Mouse (Mus musculus) embryo, embryonic 11 days (tissue): ENCODE data around the gene Gm525.
"Not testable (repeated sequence)": the region's sequence is repeated elsewhere in the genome, so short reads cannot be mapped to it uniquely, and the experiment has no call there.

Experiments
- DNase-seq: peaks from one replicate; pipeline ENCODE4 v3.0.0-alpha.2; 2015

The Gm525 gene

GRCm38 (mm10) chr11:89064312-89064711 is 9.3 kb upstream of the Gm525 start:
- DNase-seq = no peak

- DNase-seq = no peak
Observed at GRCm38 (mm10) chr11:89065297-89065696, 8.3 kb upstream of the Gm525 start.

DNA sequence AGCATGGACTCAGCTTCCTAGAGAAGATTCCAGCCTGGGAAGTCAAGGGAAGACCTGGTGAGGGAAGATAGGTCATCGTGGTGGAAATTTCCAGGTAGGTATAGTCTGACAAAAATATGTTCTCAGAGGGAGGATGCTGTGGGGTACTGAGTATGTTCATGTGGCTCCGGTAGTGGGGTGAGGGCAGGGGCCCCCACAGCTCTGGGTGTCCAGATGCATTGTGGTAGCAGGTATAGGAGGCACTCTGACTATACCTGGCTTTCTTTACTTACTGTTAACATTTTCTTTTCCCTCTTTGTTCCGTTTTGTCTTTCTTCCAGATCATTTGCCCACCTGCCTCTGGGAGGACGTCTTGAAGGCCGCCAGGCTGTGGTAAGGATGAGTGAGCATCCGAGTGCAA is 7.5 kb upstream of the Gm525 start:
- DNase-seq = no peak

DNA sequence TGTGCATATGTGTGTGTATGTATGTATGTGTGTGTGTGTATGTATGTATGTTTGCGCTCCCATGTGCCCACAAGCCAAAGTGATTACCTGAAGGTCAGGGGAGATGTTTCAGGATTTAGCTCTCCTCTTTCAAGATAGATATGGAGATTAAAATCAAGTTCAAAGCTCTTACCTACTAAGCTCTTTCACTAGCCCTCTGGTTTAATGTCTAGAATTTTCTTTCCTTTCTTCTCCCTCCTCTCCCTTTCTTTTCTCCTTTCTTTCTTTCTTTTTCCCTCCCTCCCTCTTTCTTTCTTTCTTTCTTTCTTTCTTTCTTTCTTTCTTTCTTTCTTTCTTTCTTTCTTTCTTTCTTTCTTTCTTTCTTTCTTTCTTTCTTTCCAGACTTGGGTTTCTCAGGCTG is 6.9 kb upstream of the Gm525 start, which contains the start of gene Dgke:
Gene Dgke (minus strand): TSS at position 101 of the 400 bp plus-strand sequence.
- no peak for DNase-seq

GRCm38 (mm10) chr11:89067301-89067822 is 6.3 kb upstream of the Gm525 start:
- no peak for DNase-seq

DNA sequence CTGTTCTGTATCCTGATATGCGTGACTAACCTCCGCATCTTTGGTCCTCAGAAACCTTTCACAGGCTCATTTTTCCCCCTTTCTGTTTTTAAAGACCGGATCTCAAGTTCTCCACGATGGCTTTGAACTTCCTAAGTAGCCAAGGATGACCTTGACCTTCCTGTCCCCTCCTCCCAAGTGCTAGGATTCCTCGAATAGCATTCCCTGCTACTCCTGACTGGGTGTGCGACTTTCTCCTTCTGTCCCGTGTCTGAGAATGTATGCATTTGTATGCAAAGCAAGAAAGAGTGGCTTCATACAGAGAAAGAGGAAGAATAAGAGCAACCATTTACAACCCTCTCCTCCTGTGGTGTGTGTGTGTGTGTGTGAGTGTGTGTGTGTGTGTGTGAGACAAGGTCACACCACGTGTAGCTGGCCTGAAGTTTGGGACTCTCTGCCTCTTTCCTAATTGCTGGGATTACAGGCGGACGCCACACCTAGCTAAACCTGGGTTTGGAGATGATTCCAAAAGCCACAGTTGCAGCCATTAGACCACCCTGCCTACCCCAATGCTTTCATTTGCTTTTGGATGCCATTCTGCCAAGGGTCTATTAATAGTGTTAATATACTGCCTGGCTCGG is 5.7 kb upstream of the Gm525 start:
- peak; percentile 19 for DNase-seq

DNA sequence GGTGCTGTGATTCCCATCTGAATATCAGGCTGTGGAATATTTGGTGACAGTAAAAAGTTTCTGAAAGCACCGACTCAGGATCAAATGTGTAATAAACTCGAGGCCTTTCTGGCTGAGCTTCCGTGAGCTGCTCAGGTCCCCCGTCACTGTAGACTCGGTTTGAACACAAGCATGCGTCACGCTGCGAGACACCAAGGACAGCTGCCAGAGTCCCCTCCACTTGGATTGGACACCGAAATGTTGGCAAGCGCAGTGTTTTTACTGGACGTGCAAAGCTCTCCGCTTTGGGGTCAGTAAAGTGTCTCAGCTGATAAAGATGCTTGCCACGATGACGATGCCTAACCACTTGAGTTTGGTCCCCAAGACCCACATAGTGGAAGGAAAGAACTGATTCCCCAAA is 5.0 kb upstream of the Gm525 start:
- no peak for DNase-seq

DNA sequence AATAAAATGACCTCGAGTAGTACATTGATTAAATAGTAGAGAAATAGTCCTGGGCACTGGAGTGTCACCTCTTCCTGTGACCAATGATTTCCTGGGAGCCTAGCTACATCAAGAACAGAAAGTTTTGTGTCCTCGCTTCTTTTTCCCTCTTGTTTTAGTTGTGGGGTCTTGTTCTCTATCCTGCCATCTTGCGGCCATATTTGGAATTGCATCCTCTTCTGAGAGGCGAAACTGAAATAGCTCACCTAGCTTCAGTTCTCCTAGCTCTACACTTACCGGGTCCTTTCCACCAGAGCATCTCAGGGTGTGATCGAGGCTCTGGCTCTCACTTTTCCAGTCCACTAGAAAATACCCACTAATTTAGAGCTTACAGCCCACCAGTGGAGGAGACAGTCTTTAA is 4.3 kb upstream of the Gm525 start:
- DNase-seq = peak; percentile 72

DNA sequence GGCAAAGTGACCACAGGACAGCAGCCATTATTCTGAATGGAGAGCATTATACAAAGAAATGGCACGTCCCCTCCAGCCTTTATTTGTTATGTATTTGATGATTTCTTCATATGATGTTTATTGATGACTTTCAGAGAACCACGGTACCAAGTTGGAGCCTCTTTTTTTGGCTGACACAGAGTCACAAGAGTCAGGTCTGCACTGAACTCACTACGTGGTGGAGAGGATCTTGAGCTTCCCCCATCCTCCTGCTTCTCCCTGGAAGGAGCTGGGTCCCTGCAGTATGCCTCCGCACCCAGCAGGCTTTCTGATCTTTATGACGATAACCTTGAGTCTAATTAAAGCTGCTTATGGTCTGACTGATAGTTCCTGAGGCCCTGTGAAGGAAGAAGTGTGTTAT is 2.1 kb upstream of the Gm525 start:
- DNase-seq = no peak

- no peak for DNase-seq
Observed at GRCm38 (mm10) chr11:89074783-89075413, 1.3 kb downstream of the Gm525 start.

DNA sequence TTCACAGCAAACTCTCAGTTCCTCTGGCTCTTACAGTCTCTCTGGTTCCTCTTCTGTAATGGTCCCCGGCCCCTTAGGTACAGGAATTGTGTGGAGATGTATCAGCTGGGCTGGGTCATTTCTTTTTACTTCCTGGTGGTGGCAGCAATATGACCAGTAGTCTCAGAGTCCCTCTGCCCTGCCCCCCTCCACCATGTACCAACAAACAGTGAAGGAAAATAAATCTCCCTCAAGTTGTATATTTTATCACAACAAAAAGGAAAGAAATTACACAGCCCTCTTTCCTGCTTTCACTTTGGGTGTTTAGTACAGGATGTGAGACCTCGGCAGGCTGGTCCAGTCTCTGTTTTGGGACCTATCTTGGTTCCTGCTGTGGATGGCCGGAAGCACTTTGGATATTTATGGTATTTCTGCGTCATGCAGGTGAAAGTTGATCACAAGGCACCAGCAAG is 2.8 kb downstream of the Gm525 start:
- no peak for DNase-seq

DNA sequence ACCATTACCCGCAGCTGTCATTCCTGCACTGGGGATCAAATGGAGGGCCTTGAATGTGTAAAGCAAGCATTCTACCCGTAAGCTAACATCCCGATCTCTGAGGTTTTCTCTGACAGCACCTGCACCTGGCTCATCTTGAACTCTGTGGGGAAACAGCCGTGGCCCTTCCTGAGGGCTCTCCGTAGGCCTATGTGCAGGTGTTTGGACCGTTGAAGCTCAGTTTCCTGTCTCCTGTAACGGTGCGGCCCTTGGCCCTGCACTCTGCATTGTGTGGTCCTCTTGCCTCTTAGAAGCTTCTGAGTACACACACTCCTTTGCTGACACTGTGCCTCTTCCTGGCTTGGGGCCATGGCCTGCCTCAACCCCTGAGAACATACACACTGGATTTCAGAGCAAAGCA is 4.0 kb downstream of the Gm525 start:
- no peak for DNase-seq

- no peak for DNase-seq
Observed at GRCm38 (mm10) chr11:89078305-89078704, 4.7 kb downstream of the Gm525 start.

DNA sequence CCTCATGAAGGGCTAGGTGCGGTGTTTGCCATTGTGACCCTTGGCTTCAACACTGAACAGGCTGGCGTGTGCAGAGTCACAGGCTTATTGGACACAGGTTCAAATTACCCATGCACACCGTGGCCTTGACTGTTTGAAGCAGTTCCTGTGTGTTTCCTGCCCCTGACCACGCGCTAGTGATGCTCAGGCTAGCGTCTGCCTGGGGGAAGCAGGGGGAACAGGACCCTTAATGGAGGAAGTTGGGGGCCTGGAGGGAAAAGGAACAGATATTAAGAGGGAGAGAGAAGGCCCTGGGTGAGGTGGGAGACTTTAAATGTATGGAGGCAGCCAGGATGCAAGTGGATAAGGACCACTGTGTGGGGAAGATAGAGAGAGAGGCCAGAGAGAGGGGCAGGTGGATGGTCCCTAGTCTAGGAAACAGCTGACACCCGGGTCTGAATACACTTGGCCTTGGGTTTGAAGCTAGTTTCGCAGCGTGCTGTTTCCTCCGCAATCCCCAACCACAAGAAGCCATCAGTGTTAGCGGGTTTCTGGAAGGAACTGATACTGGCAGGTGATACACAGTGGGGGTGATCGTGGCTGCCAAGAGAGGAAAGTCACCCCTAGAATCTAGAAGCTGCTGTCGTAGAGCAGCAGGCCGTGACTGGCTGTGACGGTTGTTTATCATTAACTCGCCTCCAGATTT is 5.5 kb downstream of the Gm525 start:
- DNase-seq = no peak

GRCm38 (mm10) chr11:89081906-89082305 is 8.3 kb downstream of the Gm525 start:
- DNase-seq = not testable (repeated sequence)

- DNase-seq = not testable (repeated sequence)
Observed at GRCm38 (mm10) chr11:89082691-89083090, 9.1 kb downstream of the Gm525 start.

DNA sequence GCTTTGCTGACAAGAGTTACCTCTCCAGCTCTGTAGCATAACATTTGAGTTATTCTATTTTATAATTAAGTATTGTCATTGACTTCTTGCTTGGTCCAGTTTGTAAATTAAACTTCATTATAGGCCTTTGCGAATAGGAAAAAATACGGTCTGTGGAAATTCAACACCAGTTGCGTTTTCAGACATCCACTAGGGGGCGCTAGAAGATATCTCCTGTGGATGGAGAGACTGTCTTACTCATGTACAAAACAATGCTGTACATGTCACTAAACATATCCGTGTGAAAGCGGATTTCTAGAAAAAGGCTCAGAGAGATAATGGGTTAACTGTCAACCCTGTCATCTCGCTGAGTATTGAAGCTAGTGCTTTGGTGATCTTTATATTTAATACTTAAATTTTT is 11.0 kb downstream of the Gm525 start:
- peak; percentile 75 for DNase-seq

- DNase-seq = no peak
Observed at GRCm38 (mm10) chr11:89086208-89086809, 12.7 kb downstream of the Gm525 start.

- no peak for DNase-seq
Observed at GRCm38 (mm10) chr11:89088754-89089153, 15.1 kb downstream of the Gm525 start.

DNA sequence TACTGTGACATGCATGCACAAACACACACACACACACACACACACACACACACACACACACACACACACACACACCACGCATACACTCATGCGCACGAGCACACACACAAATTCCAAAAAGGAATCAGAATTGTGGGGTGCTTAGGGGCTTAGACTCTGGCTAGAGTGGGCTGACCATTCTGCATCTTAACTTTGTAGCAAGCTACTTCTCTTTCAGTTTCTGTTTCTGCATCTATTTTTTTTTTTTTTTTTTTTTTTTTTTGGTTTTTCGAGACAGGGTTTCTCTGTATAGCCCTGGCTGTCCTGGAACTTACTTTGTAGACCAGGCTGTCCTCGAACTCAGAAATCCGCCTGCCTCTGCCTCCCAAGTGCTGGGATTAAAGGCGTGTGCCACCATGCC is 16.7 kb downstream of the Gm525 start:
- DNase-seq = not testable (repeated sequence)

DNA sequence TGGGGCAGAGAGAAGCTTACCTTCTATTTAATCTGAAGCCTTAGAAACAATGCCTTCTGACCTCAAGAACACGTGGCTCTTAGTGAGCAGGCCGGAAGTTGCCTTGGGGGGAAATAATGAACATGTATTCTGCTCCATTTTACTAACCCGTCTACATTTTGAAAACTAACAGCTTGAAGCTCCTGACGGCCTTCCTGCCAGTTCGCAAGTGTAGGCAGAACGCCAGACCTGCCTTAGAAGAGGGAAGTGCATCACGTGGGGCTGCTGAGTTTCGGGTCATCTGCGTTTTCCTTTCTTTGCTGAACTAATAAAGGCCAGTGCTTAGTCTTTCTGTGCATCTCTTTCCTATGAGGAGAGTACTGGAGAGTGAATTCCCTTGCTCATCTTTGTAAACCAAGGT is 19.1 kb downstream of the Gm525 start:
- no peak for DNase-seq

- no peak for DNase-seq
Observed at GRCm38 (mm10) chr11:89095306-89095705, 21.7 kb downstream of the Gm525 start.

DNA sequence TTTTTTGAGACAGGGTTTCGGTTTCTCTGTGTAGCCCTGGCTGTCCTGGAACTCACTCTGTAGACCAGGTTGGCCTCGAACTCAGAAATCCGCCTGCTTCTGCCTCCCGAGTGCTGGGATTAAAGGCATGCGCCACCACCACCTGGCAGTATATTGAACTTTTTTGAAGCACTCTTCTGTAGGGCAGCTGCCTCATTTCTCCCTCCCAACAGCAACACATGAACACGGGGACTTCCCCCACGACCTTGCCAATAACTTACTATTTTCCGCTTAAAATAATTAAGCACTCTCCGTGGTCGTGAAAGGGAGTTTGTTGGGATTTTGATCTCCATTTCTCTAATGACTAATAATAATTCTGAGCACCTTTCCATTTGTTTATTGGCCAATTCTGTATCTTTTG is 23.7 kb downstream of the Gm525 start:
- DNase-seq = not testable (repeated sequence)
